Mouse (Mus musculus) hindbrain, embryonic 12.5 days (tissue): ENCODE measurements around the gene Zfp277. TPM values are rescaled to one million over a fixed set of nuclear protein-coding genes. Genes with fewer than 3 reads are reported as not detected.

Experiments used
- ATAC-seq: fragments of 200-750 bp; cut with Nextera tagmentation; 2 replicates; pipeline ENCODE4 v1.8.0; 2017; ENCODE audit warnings: moderate TSS enrichment; ENCODE audit not compliant: low FRiP score
- H3K27ac ChIP-seq: fragments of 300-500 bp; sonication (generic); 2 replicates; pipeline ENCODE4 v1.5.1; 2016; ENCODE audit warnings: mild to moderate bottlenecking
- H3K27me3 ChIP-seq: fragments of 300-500 bp; sonication (generic); 2 replicates; pipeline ENCODE4 v1.6.1; 2016; ENCODE audit warnings: mild to moderate bottlenecking
- H3K36me3 ChIP-seq: fragments of 300-500 bp; sonication (generic); 2 replicates; pipeline ENCODE4 v1.6.1; 2016; ENCODE audit warnings: mild to moderate bottlenecking
- H3K4me1 ChIP-seq: fragments of 300-500 bp; sonication (generic); 2 replicates; pipeline ENCODE4 v1.6.1; 2016
- H3K4me2 ChIP-seq: fragments of 300-500 bp; sonication (generic); replicated peaks from 2 replicates; pipeline ENCODE4 v1.6.1; 2016; ENCODE audit warnings: mild to moderate bottlenecking
- H3K4me3 ChIP-seq: fragments of 300-500 bp; sonication (generic); 2 replicates; pipeline ENCODE4 v1.5.1; 2016; ENCODE audit warnings: mild to moderate bottlenecking
- H3K9ac ChIP-seq: fragments of 300-500 bp; sonication (generic); 2 replicates; pipeline ENCODE4 v1.6.1; 2016; ENCODE audit warnings: mild to moderate bottlenecking, moderate library complexity
- H3K9me3 ChIP-seq: fragments of 300-500 bp; sonication (generic); replicated peaks from 2 replicates; pipeline ENCODE4 v1.6.1; 2016; ENCODE audit warnings: mild to moderate bottlenecking
- WGBS: fragments of 180-500 bp; shearing (Covaris S2); methylation state at CpG from one replicate; pipeline ENCODE4 v1.1.7; 2016; 5-methylcytosine and 5-hydroxymethylcytosine counted together
- polyA plus RNA-seq: library from polyadenylated mRNA; unstranded; fragments of >200 nt; fragmentation: Nextera tagmentation; extraction: Ambion mirVana; gene quantifications from 2 replicates; pipeline ENCODE4 v1.2.1, GENCODE M21; 2016

Gene Zfp277
- polyA plus RNA-seq, 1 experiment from 2014 or later = 33.8 TPM

- Histone ChIP-seq H3K4me2 (no peak overlapping the region), H3K27me3 (no peaks in the 10 kb centered on the region), H3K4me3 (no peak overlapping the region), H3K9me3 (no peaks in the 10 kb centered on the region), H3K27ac (no peak overlapping the region), H3K36me3 (no peaks in the 10 kb centered on the region), H3K9ac (no peak overlapping the region), H3K4me1 (peaks cover 3% of the 10 kb centered on the region; the same call in 1 of the 2 replicates)
- WGBS = 93% methylated on average over 6 of the region's 6 CpGs
- no peak for ATAC-seq
Observed at GRCm38 (mm10) chr12:40383718-40384117, 62.0 kb downstream of the Zfp277 start.

GRCm38 (mm10) chr12:40382539-40382938 lies 63.2 kb downstream of the Zfp277 start:
- H3K27me3 ChIP-seq = no peaks in the 10 kb centered on the region
- H3K9me3 ChIP-seq = no peaks in the 10 kb centered on the region
- no peaks in the 10 kb centered on the region for H3K4me1 ChIP-seq
- H3K36me3 ChIP-seq = no peaks in the 10 kb centered on the region
- H3K27ac ChIP-seq = no peak overlapping the region
- WGBS = 92% methylated on average over 5 of the region's 5 CpGs
- H3K4me2 ChIP-seq = no peak overlapping the region
- no peak overlapping the region for H3K9ac ChIP-seq
- H3K4me3 ChIP-seq = no peak overlapping the region
- ATAC-seq = no peak

GRCm38 (mm10) chr12:40381824-40382223 lies 63.9 kb downstream of the Zfp277 start:
- no peaks in the 10 kb centered on the region for H3K9me3 ChIP-seq
- no peaks in the 10 kb centered on the region for H3K4me1 ChIP-seq
- 87% methylated on average over 11 of the region's 11 CpGs for WGBS
- no peak for ATAC-seq
- H3K9ac ChIP-seq = no peak overlapping the region
- no peak overlapping the region for H3K27ac ChIP-seq
- no peaks in the 10 kb centered on the region for H3K27me3 ChIP-seq
- H3K4me2 ChIP-seq = no peak overlapping the region
- H3K36me3 ChIP-seq = no peaks in the 10 kb centered on the region
- no peak overlapping the region for H3K4me3 ChIP-seq

GRCm38 (mm10) chr12:40381173-40381801 lies 64.4 kb downstream of the Zfp277 start:
- H3K27me3 ChIP-seq = no peaks in the 10 kb centered on the region
- no peak for ATAC-seq
- no peak overlapping the region for H3K4me2 ChIP-seq
- no peaks in the 10 kb centered on the region for H3K4me1 ChIP-seq
- 91% methylated on average over 10 of the region's 10 CpGs for WGBS
- H3K9me3 ChIP-seq = no peaks in the 10 kb centered on the region
- no peak overlapping the region for H3K9ac ChIP-seq
- no peaks in the 10 kb centered on the region for H3K36me3 ChIP-seq
- no peak overlapping the region for H3K27ac ChIP-seq
- no peak overlapping the region for H3K4me3 ChIP-seq

- 92% methylated on average over 4 of the region's 4 CpGs for WGBS
- no peak for ATAC-seq
- no peak overlapping the region for H3K4me2 ChIP-seq
- H3K27ac ChIP-seq = no peak overlapping the region
- H3K9me3 ChIP-seq = no peaks in the 10 kb centered on the region
- H3K4me3 ChIP-seq = no peak overlapping the region
- H3K4me1 ChIP-seq = no peaks in the 10 kb centered on the region
- H3K9ac ChIP-seq = no peak overlapping the region
- H3K36me3 ChIP-seq = no peaks in the 10 kb centered on the region
- no peaks in the 10 kb centered on the region for H3K27me3 ChIP-seq
Observed at GRCm38 (mm10) chr12:40379538-40379923, 66.2 kb downstream of the Zfp277 start.

- no peak for ATAC-seq
Observed at GRCm38 (mm10) chr12:40378621-40379537, 66.8 kb downstream of the Zfp277 start.

GRCm38 (mm10) chr12:40351879-40352278 lies 93.8 kb downstream of the Zfp277 start:
- no peak for ATAC-seq
- Histone ChIP-seq H3K27ac (no peak overlapping the region), H3K9ac (no peak overlapping the region), H3K27me3 (no peaks in the 10 kb centered on the region), H3K4me2 (no peak overlapping the region), H3K36me3 (no peaks in the 10 kb centered on the region), H3K4me1 (no peaks in the 10 kb centered on the region), H3K4me3 (no peak overlapping the region), H3K9me3 (no peaks in the 10 kb centered on the region)
- WGBS = 89% methylated on average over 3 of the region's 3 CpGs

More at GRCm38 (mm10) chr12:40378621-40379537, 66.8 kb downstream of the Zfp277 start:
- Histone ChIP-seq H3K4me3 (no peak overlapping the region), H3K36me3 (no peaks in the 10 kb centered on the region), H3K27ac (no peak overlapping the region), H3K4me1 (no peaks in the 10 kb centered on the region), H3K9ac (no peak overlapping the region), H3K27me3 (no peaks in the 10 kb centered on the region), H3K4me2 (no peak overlapping the region), H3K9me3 (no peaks in the 10 kb centered on the region)
- 93% methylated on average over 17 of the region's 17 CpGs for WGBS

GRCm38 (mm10) chr12:40348251-40348650 lies 97.5 kb downstream of the Zfp277 start:
- H3K4me3 ChIP-seq = no peak overlapping the region
- H3K9me3 ChIP-seq = no peaks in the 10 kb centered on the region
- 81% methylated on average over 4 of the region's 4 CpGs for WGBS
- no peaks in the 10 kb centered on the region for H3K36me3 ChIP-seq
- no peaks in the 10 kb centered on the region for H3K27me3 ChIP-seq
- no peak overlapping the region for H3K27ac ChIP-seq
- no peak overlapping the region for H3K9ac ChIP-seq
- no peak for ATAC-seq
- no peak overlapping the region for H3K4me2 ChIP-seq
- H3K4me1 ChIP-seq = no peaks in the 10 kb centered on the region

- H3K36me3 ChIP-seq = no peaks in the 10 kb centered on the region
- H3K4me2 ChIP-seq = no peak overlapping the region
- H3K27me3 ChIP-seq = no peaks in the 10 kb centered on the region
- H3K4me1 ChIP-seq = no peaks in the 10 kb centered on the region
- no peak; the same call in 1 of the 2 replicates for ATAC-seq
- H3K4me3 ChIP-seq = no peak overlapping the region
- 67% methylated on average over 10 of the region's 10 CpGs for WGBS
- no peak overlapping the region for H3K27ac ChIP-seq
- no peaks in the 10 kb centered on the region for H3K9me3 ChIP-seq
- H3K9ac ChIP-seq = no peak overlapping the region
Observed at GRCm38 (mm10) chr12:40347060-40347698, 98.5 kb downstream of the Zfp277 start.

GRCm38 (mm10) chr12:40341443-40341842 lies 104.3 kb downstream of the Zfp277 start:
- Histone ChIP-seq H3K27ac (no peak overlapping the region), H3K9me3 (no peaks in the 10 kb centered on the region), H3K4me2 (no peak overlapping the region), H3K4me1 (no peaks in the 10 kb centered on the region), H3K36me3 (no peaks in the 10 kb centered on the region), H3K9ac (no peak overlapping the region), H3K4me3 (no peak overlapping the region), H3K27me3 (no peaks in the 10 kb centered on the region)
- no peak for ATAC-seq
- WGBS = 66% methylated on average over 5 of the region's 5 CpGs

- Histone ChIP-seq H3K4me1 (no peaks in the 10 kb centered on the region), H3K4me3 (no peak overlapping the region), H3K36me3 (no peaks in the 10 kb centered on the region), H3K27ac (no peak overlapping the region), H3K27me3 (no peaks in the 10 kb centered on the region), H3K4me2 (no peak overlapping the region), H3K9me3 (no peaks in the 10 kb centered on the region), H3K9ac (no peak overlapping the region)
- WGBS = 91% methylated on average over 3 of the region's 3 CpGs
- ATAC-seq = no peak
Observed at GRCm38 (mm10) chr12:40335303-40335702, 110.4 kb downstream of the Zfp277 start.

- 93% methylated on average over 3 of the region's 3 CpGs for WGBS
- ATAC-seq = no peak
- no peak overlapping the region for H3K4me3 ChIP-seq
- H3K4me1 ChIP-seq = no peaks in the 10 kb centered on the region
- no peak overlapping the region for H3K4me2 ChIP-seq
- no peak overlapping the region for H3K27ac ChIP-seq
- no peaks in the 10 kb centered on the region for H3K9me3 ChIP-seq
- H3K27me3 ChIP-seq = no peaks in the 10 kb centered on the region
- H3K9ac ChIP-seq = no peak overlapping the region
- no peaks in the 10 kb centered on the region for H3K36me3 ChIP-seq
Observed at GRCm38 (mm10) chr12:40331467-40331866, 114.2 kb downstream of the Zfp277 start.
